Mouse (Mus musculus) liver, adult 10 weeks (tissue): ENCODE results near the gene Cby1. TPM values are rescaled to one million over a fixed set of nuclear protein-coding genes. Genes with fewer than 3 reads are reported as not detected.

Experiments used
- polyA plus RNA-seq: library from polyadenylated mRNA; stranded (reverse); fragments of 350-450 nt; fragmentation: Illumina TruSeq; extraction: RNeasy Lipid Tissue Mini Kit (QIAGEN cat#74804); gene quantifications from one replicate; pipeline ENCODE4 v1.2.3, GENCODE M21; 2014; ENCODE audit warnings: low read depth, low replicate concordance

The Cby1 gene
- 1.2 TPM for polyA plus RNA-seq

GRCm38 (mm10) chr15:79658531-79659375 lies at the start of gene Cby1, which contains the start of gene Fam227a:
Cby1 (plus strand) TSS chr15:79659199.
Fam227a (minus strand) TSS chr15:79658956.

DNA sequence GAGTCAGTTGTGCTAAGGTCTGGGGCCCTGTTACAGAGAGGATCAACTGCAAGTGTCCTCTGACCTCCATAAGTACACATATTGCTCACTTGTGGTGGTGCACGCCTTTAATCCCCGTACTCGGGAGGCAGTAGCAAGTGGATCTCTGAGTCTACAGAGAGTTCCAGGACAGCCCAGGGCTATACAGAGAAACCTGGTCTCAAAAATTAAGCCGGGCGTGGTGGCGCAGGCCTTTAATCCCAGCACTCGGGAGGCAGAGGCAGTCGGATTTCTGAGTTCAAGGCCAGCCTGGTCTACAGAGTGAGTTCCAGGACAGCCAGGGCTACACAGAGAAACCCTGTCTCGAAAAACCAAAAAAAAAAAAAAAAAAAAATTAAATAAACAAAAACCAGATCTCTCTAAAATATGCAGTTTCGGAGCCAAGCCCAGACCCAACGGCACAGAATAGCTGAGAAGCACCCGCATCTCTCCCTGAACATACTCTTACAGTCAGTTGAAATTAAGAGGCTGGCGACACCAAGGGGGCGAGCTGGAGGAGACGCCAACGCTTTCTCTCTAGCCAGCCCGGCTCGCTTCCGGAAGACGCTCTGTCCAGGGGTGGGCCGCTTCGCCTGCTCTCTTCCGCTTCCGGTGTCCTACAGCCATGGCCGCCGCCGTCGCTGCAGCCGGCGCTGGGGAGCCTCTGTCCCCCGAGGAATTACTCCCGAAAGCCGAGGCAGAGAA lies 11.4 kb downstream of the Cby1 start, which contains the start of gene Tomm22:
TSS of gene Tomm22 (plus strand) at position 613 of the 723 bp plus-strand sequence.

GRCm38 (mm10) chr15:79687646-79688267 lies 28.8 kb downstream of the Cby1 start, which contains the start of gene Josd1:
Josd1 (minus strand) TSS chr15:79687919.

DNA sequence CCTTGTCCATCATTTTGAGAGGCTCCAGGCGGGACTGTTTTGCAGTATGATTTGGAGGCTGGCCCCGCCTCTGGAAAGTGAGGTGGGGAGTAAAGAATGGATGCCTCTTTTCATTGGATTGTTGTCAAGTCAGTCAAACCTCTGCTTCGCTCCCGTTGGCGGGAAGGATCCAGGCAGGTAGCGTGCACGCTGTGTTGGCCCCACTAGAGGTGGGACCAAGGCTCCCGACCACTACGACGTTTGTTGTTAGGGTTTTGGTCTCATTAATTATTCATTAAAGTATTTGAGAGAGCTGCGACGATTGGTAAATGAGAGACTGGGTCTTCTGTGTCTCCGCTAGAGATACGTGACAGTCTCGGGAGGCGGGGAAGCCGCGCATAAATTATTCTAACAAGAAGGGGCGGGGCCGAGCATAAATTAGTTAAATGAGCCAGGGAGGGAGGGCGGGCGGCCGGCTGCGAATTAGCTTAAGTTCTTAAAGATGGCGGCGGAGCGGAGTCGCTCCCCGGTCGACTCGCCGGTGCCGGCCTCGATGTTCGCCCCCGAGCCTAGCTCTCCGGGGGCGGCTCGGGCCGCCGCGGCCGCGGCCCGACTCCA lies 31.5 kb downstream of the Cby1 start, which contains the start of gene Gtpbp1:
TSS of gene Gtpbp1 (plus strand) at position 420 of the 597 bp plus-strand sequence.

Other genes starting within 250 kb of the Cby1 start
- 1.4 TPM for gene Csnk1e, start 203.6 kb upstream of the Cby1 start, polyA plus RNA-seq
- gene Kcnj4, start 154.0 kb upstream of the Cby1 start, polyA plus RNA-seq, result not detected
- gene Kdelr3, start 142.8 kb upstream of the Cby1 start, polyA plus RNA-seq, result 0.48 TPM
- gene Ddx17, start 112.5 kb upstream of the Cby1 start, polyA plus RNA-seq, result 120 TPM
- gene Dmc1, start 54.1 kb upstream of the Cby1 start, polyA plus RNA-seq, result not detected
- gene Fam227a, start 243 bp upstream of the Cby1 start, polyA plus RNA-seq, result 0.82 TPM
- gene Tomm22, start 11.7 kb downstream of the Cby1 start, polyA plus RNA-seq, result 134 TPM
- 13.7 TPM for gene Josd1, start 28.7 kb downstream of the Cby1 start, polyA plus RNA-seq
- gene Gtpbp1, start 31.6 kb downstream of the Cby1 start, polyA plus RNA-seq, result 1.3 TPM
- gene Sun2, start 83.3 kb downstream of the Cby1 start, polyA plus RNA-seq, result 5.8 TPM
- 0.90 TPM for gene Dnal4, start 118.7 kb downstream of the Cby1 start, polyA plus RNA-seq
- gene Nptxr, start 145.6 kb downstream of the Cby1 start, polyA plus RNA-seq, result not detected
- gene Npcd, start 175.0 kb downstream of the Cby1 start, polyA plus RNA-seq, result not detected
- gene Cbx6, start 175.5 kb downstream of the Cby1 start, polyA plus RNA-seq, result 0.53 TPM
- 1.8 TPM for gene Apobec3, start 232.5 kb downstream of the Cby1 start, polyA plus RNA-seq